Comparison of ENCODE assay signal across 10 mouse cellular contexts in genomic region chr2:173583455-173583854, GRCm38 (mm10). TPM values are rescaled to one million over a fixed set of nuclear protein-coding genes. Genes with fewer than 3 reads are reported as not detected.
DNase-seq lines count a peak whose midpoint lies in the region; ATAC-seq and TF ChIP-seq lines count a peak whose summit lies in the region.
"Had no signal": no experiment of that assay in that cellular context is flagged by ENCODE, and none has a peak within 500 bp of the region (broad histone marks: within the 10 kb centered on the region; RNA-seq: fewer than 3 reads in every experiment).

No protein-coding gene starts in this region.

- no peak for ATAC-seq in monocyte, adult 5-6 weeks (replicated peaks; ENCODE audit: insufficient number of reproducible peaks, low FRiP score, low TSS enrichment, poor library complexity, severe bottlenecking)

- H3K4me3 ChIP-seq in gastrocnemius, adult 2 months: no peak overlapping the region
- H3K4me3 ChIP-seq: myocyte had no signal

- peak; percentile 85 for TF ChIP-seq CTCF in gastrocnemius, adult 2 months (IDR thresholded peaks at IDR 0.05)

- DNase-seq in gastrocnemius, adult 2 months: peak; percentile 12
- no peak for DNase-seq in gastrocnemius, postnatal 36 days
- DNase-seq in spleen, postnatal 10 days (ENCODE audit: low spot score in 2 of 2): peak; percentile 33 to 64
- DNase-seq in spleen, adult 12 weeks (ENCODE audit: low spot score): no peak
- DNase-seq in embryo, embryonic 9.5 days (ENCODE audit: extremely low spot score): peak; percentile 36
- peak; percentile 77 for DNase-seq in naive thymus-derived CD4-positive, alpha-beta T cell, adult 2 months (ENCODE audit: low read depth)
- no peak for DNase-seq in left cerebral cortex, adult 18-20 months (ENCODE audit: low spot score in 2 of 2)

- H3K27ac ChIP-seq in gastrocnemius, adult 2 months: no peak overlapping the region

- intact Hi-C loops in gastrocnemius, adult 2 months (cut with DNase I): loop anchor here (5.0 kb wide), 1 partner anchor 529 kb away; the partner anchor contains the start of gene Npepl1
- intact Hi-C loops in gastrocnemius, postnatal 36 days (cut with DNase I): loop anchor here (10.0 kb wide), 2 partner anchors 1091 to 1321 kb away; no protein-coding TSS in a partner anchor

RNA-seq across cellular contexts. Expression of gene Ankrd60, which starts 5.3 kb away (rescaled TPM):
- not detected for total RNA-seq in gastrocnemius, adult 2 months (2021)
- total RNA-seq in gastrocnemius, postnatal 36 days (2021): not detected
- total RNA-seq in monocyte, adult 5-6 weeks (2017): not detected in 3 replicates
- total RNA-seq in left cerebral cortex, adult 18-20 months (2021): not detected
- total RNA-seq: hematopoietic stem cell, adult 5-6 weeks had no signal

Comparison
In these comparisons a context has a peak if more than half of its experiments do, and no peak if none do; other contexts are left out.
1. DNase-seq: peak in gastrocnemius, adult 2 months (single experiment), spleen, postnatal 10 days (2 of 2), embryo, embryonic 9.5 days (single experiment) and naive thymus-derived CD4-positive, alpha-beta T cell, adult 2 months (single experiment); none in gastrocnemius, postnatal 36 days (0 of 2), spleen, adult 12 weeks (single experiment) and left cerebral cortex, adult 18-20 months (0 of 2).